Mouse (Mus musculus) lung, postnatal 0 days (tissue): ENCODE measurements around the gene Gm49358.

ENCODE experiments used
- CTCF ChIP-seq: IDR thresholded peaks from 2 replicates; pipeline ENCODE4 v1.5.1; 2016; ENCODE audit warnings: antibody characterized with exemption, mild to moderate bottlenecking
- EP300 ChIP-seq: IDR thresholded peaks from 2 replicates; pipeline ENCODE4 v1.6.1; 2016; ENCODE audit warnings: antibody characterized with exemption, mild to moderate bottlenecking, control low read depth

- no peak for TF ChIP-seq CTCF
- no peak for TF ChIP-seq EP300
Observed at GRCm38 (mm10) chr10:86842659-86843058, 78.9 kb downstream of the Gm49358 start.
